Mouse (Mus musculus) cerebellum, adult 2 months (tissue): ENCODE results near the gene Bend6. TPM values are rescaled to one million over a fixed set of nuclear protein-coding genes. Genes with fewer than 3 reads are reported as not detected.
"Not testable (repeated sequence)": the region's sequence is repeated elsewhere in the genome, so short reads cannot be mapped to it uniquely, and the experiment has no call there.

ENCODE experiments used
- DNase-seq, 2 experiments: peaks; one replicate each; pipeline ENCODE4 v3.0.0; 2021
- H3K27ac ChIP-seq: fragments of 200-500 bp; 2 replicates; pipeline ENCODE4 v1.5.1; 2012; ENCODE audit warnings: low read length, control low read depth, inconsistent platforms; ENCODE audit not compliant: insufficient read depth
- H3K27me3 ChIP-seq: fragments of 200-500 bp; 2 replicates; pipeline ENCODE4 v1.6.1; 2012; ENCODE audit warnings: inconsistent platforms, mild to moderate bottlenecking, low read length, moderate library complexity; ENCODE audit not compliant: control insufficient read depth, insufficient read depth
- H3K4me1 ChIP-seq: fragments of 200-500 bp; 2 replicates; pipeline ENCODE4 v1.6.1; 2011; ENCODE audit warnings: low read length; ENCODE audit not compliant: control insufficient read depth, insufficient read depth
- H3K4me3 ChIP-seq: fragments of 200-500 bp; replicated peaks from 2 replicates; pipeline ENCODE3; 2011; ENCODE audit warnings: mild to moderate bottlenecking, low read depth, low read length, control low read depth; ENCODE audit not compliant: insufficient read depth
- CTCF ChIP-seq: fragments of 200-500 bp; IDR thresholded peaks from 2 replicates; pipeline ENCODE4 v1.5.1; 2011; ENCODE audit warnings: low read depth, mild to moderate bottlenecking, control low read depth, low read length, moderate library complexity, borderline replicate concordance; ENCODE audit not compliant: insufficient read depth
- POLR2A ChIP-seq: fragments of 200-500 bp; IDR thresholded peaks from 2 replicates; pipeline ENCODE4 v1.6.1; 2011; ENCODE audit warnings: low read length, control low read depth, borderline replicate concordance; ENCODE audit not compliant: insufficient read depth
- WGBS: fragments of 180-500 bp; shearing (Covaris S2); methylation state at CpG from one replicate; pipeline ENCODE4 v1.1.7; 2018; 5-methylcytosine and 5-hydroxymethylcytosine counted together
- polyA plus RNA-seq: library from polyadenylated mRNA; depleted of rRNA; stranded (reverse); fragments of >200 nt; gene quantifications from 2 replicates; pipeline ENCODE4 v1.2.3, GENCODE M21; 2012

Bend6 gene
- polyA plus RNA-seq, 1 experiment, result 283 TPM

- DNase-seq, result no peak
- no peak overlapping the region for H3K4me3 ChIP-seq
- no peak overlapping the region for H3K27ac ChIP-seq
- no peak for TF ChIP-seq CTCF
- no peak for TF ChIP-seq POLR2A
- no peaks in the 10 kb centered on the region for H3K4me1 ChIP-seq
- H3K27me3 ChIP-seq, result no peaks in the 10 kb centered on the region
- WGBS, result 83% methylated on average over 7 of the region's 7 CpGs
Observed at GRCm38 (mm10) chr1:33878170-33878569, 29.4 kb downstream of the Bend6 start.

- no peaks in the 10 kb centered on the region for H3K4me1 ChIP-seq
- no peak overlapping the region for H3K4me3 ChIP-seq
- H3K27ac ChIP-seq, result no peak overlapping the region
- TF ChIP-seq POLR2A (no peak), CTCF (no peak)
- WGBS, result 92% methylated on average over 3 of the region's 3 CpGs
- H3K27me3 ChIP-seq, result no peaks in the 10 kb centered on the region
- no peak for DNase-seq
Observed at GRCm38 (mm10) chr1:33876416-33876815, 31.2 kb downstream of the Bend6 start.

- no peak overlapping the region for H3K27ac ChIP-seq
- TF ChIP-seq CTCF (peak; percentile 8; the same call in 1 of the 2 replicates), POLR2A (no peak)
- H3K4me1 ChIP-seq, result no peaks in the 10 kb centered on the region
- no peak for DNase-seq
- no peak overlapping the region for H3K4me3 ChIP-seq
- H3K27me3 ChIP-seq, result no peaks in the 10 kb centered on the region
- 65% methylated on average over 6 of the region's 6 CpGs for WGBS
Observed at GRCm38 (mm10) chr1:33875691-33876090, 31.9 kb downstream of the Bend6 start.

- no peak for TF ChIP-seq CTCF
- no peak for TF ChIP-seq POLR2A
- no peaks in the 10 kb centered on the region for H3K4me1 ChIP-seq
- H3K27ac ChIP-seq, result no peak overlapping the region
- H3K27me3 ChIP-seq, result no peaks in the 10 kb centered on the region
- no peak overlapping the region for H3K4me3 ChIP-seq
- DNase-seq, result no peak
- 78% methylated on average over 5 of the region's 5 CpGs for WGBS
Observed at GRCm38 (mm10) chr1:33873561-33873960, 34.1 kb downstream of the Bend6 start.

- DNase-seq, result no peak
- 87% methylated on average over 3 of the region's 3 CpGs for WGBS
- no peaks in the 10 kb centered on the region for H3K4me1 ChIP-seq
- H3K27me3 ChIP-seq, result no peaks in the 10 kb centered on the region
- H3K4me3 ChIP-seq, result no peak overlapping the region
- H3K27ac ChIP-seq, result no peak overlapping the region
- no peak for TF ChIP-seq CTCF
- TF ChIP-seq POLR2A, result no peak
Observed at GRCm38 (mm10) chr1:33869437-33869836, 38.2 kb downstream of the Bend6 start.

GRCm38 (mm10) chr1:33869031-33869430 lies 38.6 kb downstream of the Bend6 start:
- Histone ChIP-seq H3K4me3 (no peak overlapping the region), H3K4me1 (no peaks in the 10 kb centered on the region), H3K27me3 (no peaks in the 10 kb centered on the region), H3K27ac (no peak overlapping the region)
- WGBS, result 7% methylated on average over 2 of the region's 2 CpGs
- DNase-seq, result peak; percentile 38 to 71
- no peak for TF ChIP-seq POLR2A

GRCm38 (mm10) chr1:33846807-33847206 lies 60.8 kb downstream of the Bend6 start:
- Histone ChIP-seq H3K4me3 (no peak overlapping the region), H3K4me1 (no peaks in the 10 kb centered on the region), H3K27ac (no peak overlapping the region), H3K27me3 (no peaks in the 10 kb centered on the region)
- no peak for TF ChIP-seq CTCF
- TF ChIP-seq POLR2A, result no peak
- WGBS, result 93% methylated on average over 2 of the region's 2 CpGs
- DNase-seq, result no peak

- Histone ChIP-seq H3K4me3 (no peak overlapping the region), H3K4me1 (no peaks in the 10 kb centered on the region), H3K27me3 (no peaks in the 10 kb centered on the region), H3K27ac (no peak overlapping the region)
- no peak for TF ChIP-seq POLR2A
- 11% methylated on average over 6 of the region's 6 CpGs for WGBS
- no peak for DNase-seq
Observed at GRCm38 (mm10) chr1:33843823-33844222, 63.8 kb downstream of the Bend6 start.

GRCm38 (mm10) chr1:33838952-33839351 lies 68.7 kb downstream of the Bend6 start:
- DNase-seq, H3K27me3 ChIP-seq, H3K4me3 ChIP-seq, H3K27ac ChIP-seq, H3K4me1 ChIP-seq: not testable (repeated sequence)
- 96% methylated on average over 14 of the region's 14 CpGs for WGBS
